Mouse (Mus musculus): ENCODE measurements around the gene Fam227b. TPM values are rescaled to one million over a fixed set of nuclear protein-coding genes. Genes with fewer than 3 reads are reported as not detected.

The Fam227b gene
- total RNA-seq, 2 experiments from 2014 or later, result not detected

DNA sequence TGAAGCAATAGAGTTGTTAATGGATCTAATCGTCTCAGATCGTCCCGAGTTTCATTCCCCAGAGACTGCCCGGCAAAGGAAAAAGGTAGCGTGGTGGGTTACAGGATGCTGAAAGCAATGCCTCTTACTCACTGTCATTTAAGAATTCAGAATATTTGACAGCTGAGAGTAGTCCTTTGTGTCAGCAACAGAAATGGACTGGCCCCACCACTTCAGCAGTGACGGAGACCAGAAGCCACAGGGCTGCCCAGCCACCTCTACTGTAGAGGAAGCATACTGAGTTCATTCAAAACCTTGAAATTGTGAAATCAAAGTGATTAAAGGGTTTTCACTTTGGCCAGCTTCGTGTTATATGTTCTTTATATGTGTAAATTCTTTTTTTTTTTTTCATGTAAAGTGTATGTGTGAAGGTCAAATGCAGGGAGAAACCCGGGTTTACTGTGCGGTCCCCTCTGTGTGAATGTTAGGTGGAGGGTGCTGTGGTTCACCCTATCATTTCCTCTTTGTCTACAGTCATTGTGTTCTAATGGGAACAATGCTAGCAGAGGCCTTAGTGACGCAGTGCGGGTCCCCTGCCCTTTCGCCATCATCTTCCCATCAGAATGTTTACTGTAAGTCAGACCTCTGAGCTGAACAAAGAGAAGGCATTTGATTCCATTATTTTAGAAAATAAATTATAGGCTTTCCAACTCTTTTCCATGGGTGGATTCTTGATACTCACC lies 136.7 kb downstream of the Fam227b start:
- ATAC-seq (replicated peaks; ENCODE audit: poor library complexity, severe bottlenecking), result peak; percentile 50; the same call in 1 of the 2 replicates

DNA sequence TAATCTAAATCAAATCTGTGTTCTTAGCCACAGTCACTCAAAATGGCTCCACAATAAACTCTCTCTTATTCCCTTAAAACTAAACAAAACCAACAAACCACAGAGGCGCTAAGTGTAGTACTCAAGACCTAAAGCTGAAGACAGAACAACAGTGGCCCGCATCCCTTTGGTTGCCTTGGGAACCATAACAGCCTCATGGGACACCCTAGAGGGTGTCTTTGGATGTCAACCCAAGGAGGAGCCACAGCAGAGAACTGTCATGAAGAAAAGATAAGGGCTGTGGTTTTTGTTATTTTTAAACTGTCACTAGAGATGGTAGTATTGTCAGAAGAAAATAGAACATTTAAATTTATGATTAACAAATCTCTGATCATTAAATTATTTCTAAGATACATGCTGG lies 145.1 kb downstream of the Fam227b start:
- ATAC-seq (replicated peaks; ENCODE audit: poor library complexity, severe bottlenecking), result no peak

DNA sequence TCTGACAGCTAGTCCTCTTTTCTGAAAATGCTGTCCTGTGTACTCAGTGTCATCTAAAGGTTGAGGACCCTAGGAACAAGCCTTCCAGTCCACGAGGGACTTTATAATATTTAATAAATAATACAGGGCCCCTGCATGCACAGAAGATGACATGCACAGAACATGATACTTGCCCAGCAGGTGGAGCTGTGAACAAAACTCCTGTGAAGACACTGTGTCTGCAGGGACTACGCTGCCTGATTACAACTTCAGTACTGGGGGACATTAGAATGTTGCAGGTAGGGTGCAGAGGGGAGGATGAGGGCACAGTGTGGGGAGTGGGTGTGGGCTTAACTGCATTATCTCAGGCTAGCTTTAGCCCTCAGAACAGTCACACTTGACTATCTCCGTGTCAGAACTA lies 145.7 kb downstream of the Fam227b start:
- ATAC-seq (replicated peaks; ENCODE audit: poor library complexity, severe bottlenecking), result peak; percentile 50

DNA sequence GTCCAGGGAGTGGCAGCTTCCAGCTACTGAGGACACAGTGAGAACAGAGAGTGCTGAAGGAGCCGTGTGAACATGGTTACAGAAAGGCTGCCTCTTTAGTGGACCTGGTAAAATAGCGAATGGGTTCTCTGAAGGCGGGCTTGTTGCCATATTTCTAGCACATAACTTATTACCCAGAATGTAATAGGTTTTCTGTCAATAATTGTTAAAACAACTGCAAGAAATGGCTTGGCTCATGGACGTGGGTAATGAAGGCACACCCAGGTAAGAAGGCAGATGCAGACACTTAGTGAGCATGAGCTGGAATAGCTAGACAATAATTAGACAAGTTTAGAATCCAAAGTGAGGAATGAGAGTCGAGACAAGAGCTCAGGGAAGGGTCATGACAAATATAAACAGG lies 149.5 kb downstream of the Fam227b start:
- ATAC-seq (replicated peaks; ENCODE audit: poor library complexity, severe bottlenecking), result no peak

- ATAC-seq (replicated peaks; ENCODE audit: poor library complexity, severe bottlenecking), result no peak
These were observed 175.9 kb downstream of the Fam227b start for GRCm38 (mm10) chr2:125975808-125976345.

DNA sequence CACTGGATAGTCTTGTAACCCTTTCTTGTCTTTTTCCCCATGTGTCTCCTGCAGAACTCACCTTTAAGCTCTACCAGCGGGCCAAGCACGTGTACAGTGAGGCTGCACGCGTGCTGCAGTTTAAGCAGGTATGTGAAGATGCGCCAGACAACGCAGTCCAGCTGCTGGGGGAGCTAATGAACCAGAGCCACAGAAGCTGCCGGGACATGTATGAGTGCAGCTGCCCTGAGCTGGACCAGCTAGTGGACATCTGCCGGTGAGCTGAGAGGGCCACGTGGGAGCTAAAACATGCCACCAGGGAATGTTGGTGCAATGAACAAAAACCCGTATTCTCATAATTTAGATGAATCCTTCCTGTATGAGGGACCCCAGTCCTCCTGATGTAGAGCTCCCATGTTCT lies 176.6 kb downstream of the Fam227b start:
- ATAC-seq (replicated peaks; ENCODE audit: poor library complexity, severe bottlenecking), result no peak

- no peak for ATAC-seq (replicated peaks; ENCODE audit: poor library complexity, severe bottlenecking)
These were observed 178.6 kb downstream of the Fam227b start for GRCm38 (mm10) chr2:125973207-125973606.

DNA sequence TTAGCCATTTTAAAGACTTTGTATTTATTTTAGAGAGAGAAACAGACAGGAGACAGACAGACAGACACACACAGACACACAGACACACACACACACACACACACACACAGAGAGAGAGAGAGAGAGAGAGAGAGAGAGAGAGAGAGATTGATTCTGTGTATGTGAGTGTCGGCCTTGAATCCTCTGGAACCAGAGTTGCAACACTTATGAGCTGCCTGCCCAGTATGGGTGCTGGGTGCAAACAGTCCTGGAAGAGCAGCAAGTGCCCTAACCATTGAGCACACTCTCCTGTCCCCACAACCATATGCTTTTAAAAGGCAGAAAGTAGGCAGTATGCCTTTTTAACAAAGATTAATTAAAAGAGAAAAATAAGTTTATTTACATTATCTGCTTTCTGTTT lies 183.0 kb downstream of the Fam227b start:
- ATAC-seq (replicated peaks; ENCODE audit: poor library complexity, severe bottlenecking), result no peak

DNA sequence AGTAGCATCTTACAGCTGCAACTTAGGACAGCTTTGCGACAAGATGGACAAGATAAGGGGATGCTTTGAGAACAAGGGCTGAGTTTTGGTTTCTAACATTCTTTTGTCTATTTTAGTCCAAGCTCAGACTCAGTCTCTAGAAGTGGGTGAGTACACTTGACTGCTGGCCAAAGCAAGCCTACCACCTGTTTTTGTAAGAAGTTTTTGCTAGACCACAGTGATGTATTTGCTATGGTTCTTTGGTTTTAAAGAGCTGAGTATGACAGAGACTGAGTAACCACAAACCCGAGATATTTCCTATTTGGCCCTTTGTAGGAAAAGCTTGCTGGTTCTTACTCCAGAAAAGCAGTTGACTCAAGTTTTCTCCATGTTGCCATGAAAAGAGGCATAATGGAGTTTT lies 203.6 kb downstream of the Fam227b start:
- no peak for ATAC-seq (replicated peaks; ENCODE audit: poor library complexity, severe bottlenecking)

- ATAC-seq (replicated peaks; ENCODE audit: poor library complexity, severe bottlenecking), result no peak
These were observed 208.5 kb downstream of the Fam227b start for GRCm38 (mm10) chr2:125943301-125943700.

DNA sequence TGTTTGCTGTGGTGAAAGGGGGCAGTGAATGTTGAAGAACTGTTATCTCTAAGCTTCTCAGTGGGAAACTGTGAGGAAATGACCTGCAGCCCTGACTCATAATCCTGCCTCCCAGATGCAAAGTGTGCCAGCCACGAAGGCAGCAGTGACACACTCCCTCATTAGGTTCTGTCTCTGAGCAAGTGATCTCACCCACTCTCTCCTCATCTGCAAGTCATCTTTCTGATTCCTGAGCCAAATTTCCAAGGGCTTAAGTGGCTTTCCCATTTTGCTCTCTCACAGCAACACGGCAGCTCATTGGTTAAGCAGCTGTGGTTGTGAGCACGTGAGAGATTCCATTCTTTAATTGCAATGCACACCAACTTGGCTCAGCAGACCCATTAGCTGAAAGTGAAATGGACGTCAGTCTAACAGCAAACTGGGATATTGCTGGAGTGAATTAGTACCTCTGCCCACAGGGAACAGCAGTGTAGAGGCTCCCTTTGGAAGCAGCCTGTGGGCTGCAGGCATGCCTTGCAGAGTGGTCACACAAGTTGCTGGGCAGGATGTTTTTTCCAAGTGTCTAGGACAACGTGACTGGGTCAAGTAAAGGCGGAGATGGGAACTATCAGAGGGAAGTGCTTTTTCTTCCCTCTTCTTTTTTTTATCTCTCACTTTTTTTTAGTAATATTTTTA lies 210.6 kb downstream of the Fam227b start:
- no peak for ATAC-seq (replicated peaks; ENCODE audit: poor library complexity, severe bottlenecking)

GRCm38 (mm10) chr2:125938993-125939642 lies 212.7 kb downstream of the Fam227b start:
- ATAC-seq (replicated peaks; ENCODE audit: poor library complexity, severe bottlenecking), result no peak

- ATAC-seq (replicated peaks; ENCODE audit: poor library complexity, severe bottlenecking), result no peak
These were observed 215.4 kb downstream of the Fam227b start for GRCm38 (mm10) chr2:125936396-125936795.

- ATAC-seq (replicated peaks; ENCODE audit: poor library complexity, severe bottlenecking), result peak; percentile 58
These were observed 217.8 kb downstream of the Fam227b start for GRCm38 (mm10) chr2:125933977-125934376.

Other genes starting within 250 kb of the Fam227b start
- not detected in 2 replicates for gene Fgf7, start 117.3 kb downstream of the Fam227b start, total RNA-seq (2014; fragmentation: Nextera tagmentation)
- not detected in 2 replicates for gene Fgf7, start 117.3 kb downstream of the Fam227b start, total RNA-seq (2017)
- 13.6 and 22.2 TPM in 2 replicates for gene Dtwd1, start 137 bp upstream of the Fam227b start, total RNA-seq (2014; fragmentation: Nextera tagmentation)
- gene Dtwd1, start 137 bp upstream of the Fam227b start, total RNA-seq (2017), result 17.0 and 22.9 TPM in 2 replicates
- not detected in 2 replicates for gene Gm17555, start 63.1 kb upstream of the Fam227b start, total RNA-seq (2014; fragmentation: Nextera tagmentation)
- not detected in 2 replicates for gene Gm17555, start 63.1 kb upstream of the Fam227b start, total RNA-seq (2017)

All from granulocyte monocyte progenitor cell, adult 5-6 weeks (primary cell).